Mouse (Mus musculus) brain, embryonic 14.5 days (tissue): Measurements from ENCODE around the gene Gm5148. TPM values are rescaled to one million over a fixed set of nuclear protein-coding genes. Genes with fewer than 3 reads are reported as not detected.

Experiments used
- DNase-seq: peaks from one replicate; pipeline ENCODE4 v3.0.0-alpha.2; 2011; ENCODE audit warnings: low read depth
- CTCF ChIP-seq: fragments of 200-500 bp; IDR thresholded peaks from 2 replicates; pipeline ENCODE4 v1.5.1; 2012; ENCODE audit warnings: inconsistent platforms, mild to moderate bottlenecking, moderate library complexity, borderline replicate concordance; ENCODE audit not compliant: insufficient read depth, insufficient read length; ENCODE audit errors: extremely low read depth
- POLR2A ChIP-seq: fragments of 200-500 bp; IDR thresholded peaks from 2 replicates; pipeline ENCODE4 v1.6.1; 2012; ENCODE audit warnings: mild to moderate bottlenecking, inconsistent platforms, borderline replicate concordance; ENCODE audit not compliant: poor library complexity, insufficient read depth, insufficient read length, severe bottlenecking; ENCODE audit errors: extremely low read depth
- polyA plus RNA-seq: library from polyadenylated mRNA; depleted of rRNA; stranded (reverse); fragments of >200 nt; gene quantifications from 2 replicates; pipeline ENCODE4 v1.2.3, GENCODE M21; 2012

Gm5148 gene
- polyA plus RNA-seq, 1 experiment = 12.4 TPM

DNA sequence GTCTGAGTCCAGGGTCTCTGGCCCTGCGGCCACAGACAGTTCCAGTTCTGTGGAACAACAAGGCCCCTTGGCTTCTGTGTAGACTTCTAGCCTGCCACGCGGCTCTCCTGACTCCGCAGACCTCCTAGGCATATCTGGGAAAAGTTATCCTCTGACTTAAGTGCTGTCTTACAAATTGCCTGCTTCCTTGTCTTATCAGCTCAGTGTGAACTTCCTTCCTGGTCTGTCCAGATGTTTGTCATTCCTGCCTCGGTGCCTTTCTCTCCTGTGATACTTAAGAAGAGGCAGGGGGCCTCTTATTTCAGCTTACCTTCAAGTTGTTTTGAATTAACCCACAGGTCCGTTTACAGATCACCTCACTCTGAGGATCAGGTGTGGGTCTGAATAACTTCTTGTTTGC lies 18.9 kb downstream of the Gm5148 start:
- TF ChIP-seq CTCF = no peak
- DNase-seq = no peak

DNA sequence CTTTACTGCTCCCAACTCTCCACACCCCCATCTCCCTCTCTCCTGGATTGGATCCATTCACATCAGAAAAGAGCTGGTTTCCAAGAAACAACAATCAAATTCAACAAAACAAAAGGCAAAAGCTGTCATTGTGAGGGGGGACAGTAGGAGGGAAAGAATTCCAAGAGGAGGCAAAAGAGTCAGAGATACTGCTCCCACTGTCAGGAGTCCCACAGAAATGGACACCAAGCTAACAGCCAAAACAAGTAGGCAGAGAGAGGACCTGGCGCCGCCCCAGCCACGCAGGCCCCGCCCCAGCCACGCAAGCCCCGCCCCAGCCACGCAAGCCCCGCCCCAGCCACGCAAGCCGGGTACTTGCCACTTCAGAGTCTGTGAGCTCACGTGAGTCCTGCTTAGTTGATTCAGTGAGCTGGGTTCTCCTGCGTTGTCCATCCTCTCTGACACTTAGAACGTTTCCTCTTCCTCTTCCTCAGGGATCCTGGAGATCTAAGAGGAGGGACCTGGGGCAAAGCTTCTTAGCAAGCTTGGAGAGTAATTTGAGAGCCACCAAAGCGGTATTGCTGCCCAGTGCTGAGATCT lies 19.5 kb downstream of the Gm5148 start:
- TF ChIP-seq POLR2A = no peak
- TF ChIP-seq CTCF = no peak
- DNase-seq = no peak

DNA sequence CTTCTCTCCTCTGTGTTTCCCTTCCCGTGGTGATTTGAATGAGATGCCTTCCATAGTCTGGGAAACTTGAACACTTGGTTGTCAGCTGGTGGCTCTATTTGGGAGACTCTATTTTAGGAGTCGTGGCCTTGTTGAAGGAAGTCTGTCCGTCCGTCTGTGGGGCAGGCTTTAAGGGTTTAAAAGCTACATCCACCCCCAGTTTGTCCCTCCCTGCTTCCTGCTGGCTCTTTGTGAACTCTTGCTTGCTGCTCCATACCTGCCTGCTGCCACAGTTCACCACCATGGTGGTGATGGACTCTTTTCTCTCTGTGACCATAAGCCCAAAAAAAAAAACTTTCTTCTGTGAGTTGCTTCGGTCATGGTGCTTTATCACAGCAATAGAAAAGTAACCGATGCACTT lies 21.2 kb downstream of the Gm5148 start:
- TF ChIP-seq POLR2A = no peak
- TF ChIP-seq CTCF = no peak
- DNase-seq = no peak

DNA sequence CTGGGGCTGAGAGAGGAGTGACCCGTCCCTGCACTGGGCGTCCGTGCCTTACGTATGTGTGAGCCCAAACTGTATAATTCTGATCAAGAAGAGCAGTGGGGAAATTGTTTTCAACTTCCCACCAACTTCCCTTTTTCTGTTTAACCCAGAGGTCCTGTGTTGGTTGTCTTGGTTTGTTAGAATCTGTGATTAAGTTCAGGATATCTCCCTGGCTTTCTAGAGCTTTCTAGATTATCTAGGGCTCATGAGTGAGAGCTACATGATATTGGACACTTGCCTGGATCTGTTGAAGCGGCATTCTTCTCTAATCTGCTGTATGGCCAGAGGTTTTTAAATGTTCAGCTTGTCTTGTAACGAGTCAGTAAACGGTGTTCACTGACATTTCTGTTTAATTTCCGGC lies 30.7 kb downstream of the Gm5148 start:
- DNase-seq = no peak
- TF ChIP-seq CTCF = no peak
- TF ChIP-seq POLR2A = no peak

DNA sequence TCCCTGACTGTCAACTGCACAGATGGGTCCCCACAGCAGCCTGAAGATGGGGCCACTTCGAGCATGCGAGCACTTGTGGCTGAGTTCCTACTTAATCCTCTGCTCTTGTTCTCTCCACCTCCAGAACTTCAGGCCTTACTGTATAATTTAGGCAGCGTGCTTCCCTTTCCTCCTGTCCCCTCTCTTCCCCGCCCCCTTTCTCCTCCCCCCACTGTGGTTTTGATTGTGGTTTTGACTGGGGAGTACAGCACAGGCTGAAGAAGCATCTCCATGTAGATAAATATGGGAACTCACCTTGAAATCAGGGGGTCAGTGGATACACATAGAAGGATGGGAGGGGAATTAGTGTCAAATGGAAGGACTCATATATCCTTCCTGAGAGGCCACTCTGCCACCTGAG lies 31.3 kb downstream of the Gm5148 start:
- TF ChIP-seq CTCF (no peak), POLR2A (no peak)

DNA sequence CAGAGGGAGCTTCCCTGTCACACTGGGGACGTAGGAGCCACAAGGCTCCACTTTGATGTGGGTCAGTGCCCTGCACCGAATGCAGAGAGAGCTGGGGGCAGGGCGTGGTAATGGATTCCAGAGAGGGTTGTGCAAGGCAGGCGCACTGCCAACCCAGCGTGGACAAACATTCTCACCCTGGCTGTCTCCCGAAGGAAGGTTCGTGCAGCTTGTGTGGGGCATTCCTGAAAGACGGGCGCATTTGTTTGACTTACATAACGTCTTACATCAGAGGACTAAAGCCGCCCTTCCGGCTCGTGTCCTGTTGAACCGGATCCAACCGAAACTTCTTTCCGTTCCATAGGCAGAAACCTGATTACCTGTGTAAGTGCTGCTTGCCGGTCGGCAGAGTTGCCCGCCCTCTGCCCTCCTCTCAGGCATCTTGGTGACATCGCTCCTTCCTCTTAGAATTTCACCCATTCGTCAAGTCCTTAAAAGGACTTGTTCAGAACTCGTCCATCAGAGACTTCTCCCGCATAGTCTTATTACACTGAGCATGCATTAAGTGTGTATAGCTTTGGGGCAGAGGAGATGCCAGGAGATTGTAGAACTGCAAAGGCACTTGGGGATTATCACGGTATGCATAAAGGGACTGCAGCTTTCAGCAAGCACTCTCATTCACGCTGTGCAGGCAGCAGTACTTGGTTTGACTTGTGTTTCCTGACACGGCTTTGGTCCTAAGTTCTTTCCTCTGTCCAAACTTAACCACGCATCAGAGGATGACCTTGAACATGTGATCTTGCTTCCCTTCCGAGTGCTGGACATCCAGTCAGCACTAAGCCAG lies 36.9 kb downstream of the Gm5148 start:
- peak; percentile 55 for DNase-seq

More for the DNA sequence above, 31.3 kb downstream of the Gm5148 start:
- no peak for DNase-seq

DNA sequence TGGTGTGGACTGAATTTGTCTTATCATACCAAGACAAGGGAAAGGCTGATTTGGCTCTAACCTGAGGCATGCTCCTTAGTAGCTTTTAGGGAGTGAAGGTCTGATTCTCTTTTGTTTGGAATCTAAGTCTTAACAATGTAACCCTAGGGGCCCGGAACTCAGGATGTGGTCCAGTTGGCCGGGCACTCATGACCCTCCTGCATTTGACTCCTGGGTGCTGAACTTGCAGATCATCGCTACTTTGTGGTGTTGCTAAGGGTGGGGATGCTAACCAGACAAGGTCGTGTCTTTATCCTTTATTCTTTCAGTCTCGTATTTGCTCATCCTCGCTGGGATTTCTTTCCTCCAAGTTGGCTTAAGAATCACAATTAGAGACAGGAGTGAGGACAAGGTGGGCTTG lies 37.5 kb downstream of the Gm5148 start:
- no peak for DNase-seq
- TF ChIP-seq POLR2A (no peak), CTCF (no peak)

More for the DNA sequence above, 36.9 kb downstream of the Gm5148 start:
- no peak for TF ChIP-seq POLR2A
- no peak for TF ChIP-seq CTCF

DNA sequence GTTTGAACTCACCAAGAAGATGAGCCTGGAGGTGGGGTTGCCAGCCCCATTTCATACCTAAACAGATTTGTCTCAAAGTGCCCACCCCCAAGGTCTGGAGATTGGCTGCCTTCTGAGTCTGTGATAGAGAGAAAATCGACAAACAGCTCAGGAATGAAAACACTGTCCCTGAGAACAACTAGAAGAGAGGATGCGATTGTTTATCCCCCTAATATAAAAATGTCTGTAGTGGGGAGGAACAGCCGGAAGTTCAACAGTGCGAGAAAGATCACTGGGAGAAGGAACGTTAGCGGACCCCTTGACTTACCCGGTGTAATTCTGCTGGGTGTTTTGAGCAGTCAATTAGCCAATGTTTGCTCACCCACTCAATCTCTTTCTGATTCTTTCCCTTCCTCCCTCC lies 38.1 kb downstream of the Gm5148 start:
- no peak for TF ChIP-seq CTCF
- no peak for TF ChIP-seq POLR2A
- DNase-seq = no peak

DNA sequence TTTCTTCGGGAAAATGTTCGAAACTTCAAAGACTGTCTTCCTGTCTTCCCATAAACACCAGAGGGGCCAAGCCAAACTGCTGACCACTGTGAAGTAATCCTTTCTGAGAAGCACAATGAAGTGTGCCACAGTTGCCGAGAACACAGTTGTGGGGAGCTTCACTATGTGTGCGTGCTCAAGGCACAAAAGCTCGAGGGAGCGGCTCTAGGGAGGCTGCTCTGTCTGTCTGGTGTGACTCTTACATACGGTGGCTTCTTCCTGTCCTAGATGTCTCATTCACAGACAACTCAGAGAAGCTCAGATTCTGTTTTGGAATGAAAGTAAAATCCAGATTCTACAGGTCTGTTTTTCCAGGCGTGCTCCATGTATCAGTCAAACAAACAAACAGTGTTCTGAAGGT lies 48.0 kb downstream of the Gm5148 start:
- TF ChIP-seq POLR2A (no peak), CTCF (no peak)
- DNase-seq = no peak

DNA sequence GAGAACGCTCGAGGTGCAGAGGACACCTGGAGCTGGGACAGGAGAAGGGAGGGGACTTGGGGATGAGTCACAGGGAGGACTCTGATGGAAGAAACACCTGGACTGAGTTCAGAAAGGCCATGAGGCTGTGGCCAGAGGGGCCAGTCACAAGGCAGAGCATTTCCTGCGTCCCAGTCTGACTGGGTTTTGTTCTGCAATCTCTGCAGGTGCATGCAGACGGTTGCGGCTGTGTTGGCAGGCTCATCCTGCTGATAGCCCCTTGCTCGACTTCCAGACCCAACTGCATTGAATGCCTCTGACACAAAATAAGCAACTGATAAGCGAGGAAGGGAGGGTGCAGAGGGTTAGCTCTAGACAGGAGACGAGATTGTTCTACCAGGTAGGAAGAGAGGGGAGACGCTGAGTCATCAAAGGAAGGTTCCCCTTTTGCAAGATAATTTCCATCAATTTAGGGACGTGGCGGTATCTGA lies 49.2 kb downstream of the Gm5148 start:
- no peak for DNase-seq
- no peak for TF ChIP-seq CTCF
- TF ChIP-seq POLR2A = no peak

DNA sequence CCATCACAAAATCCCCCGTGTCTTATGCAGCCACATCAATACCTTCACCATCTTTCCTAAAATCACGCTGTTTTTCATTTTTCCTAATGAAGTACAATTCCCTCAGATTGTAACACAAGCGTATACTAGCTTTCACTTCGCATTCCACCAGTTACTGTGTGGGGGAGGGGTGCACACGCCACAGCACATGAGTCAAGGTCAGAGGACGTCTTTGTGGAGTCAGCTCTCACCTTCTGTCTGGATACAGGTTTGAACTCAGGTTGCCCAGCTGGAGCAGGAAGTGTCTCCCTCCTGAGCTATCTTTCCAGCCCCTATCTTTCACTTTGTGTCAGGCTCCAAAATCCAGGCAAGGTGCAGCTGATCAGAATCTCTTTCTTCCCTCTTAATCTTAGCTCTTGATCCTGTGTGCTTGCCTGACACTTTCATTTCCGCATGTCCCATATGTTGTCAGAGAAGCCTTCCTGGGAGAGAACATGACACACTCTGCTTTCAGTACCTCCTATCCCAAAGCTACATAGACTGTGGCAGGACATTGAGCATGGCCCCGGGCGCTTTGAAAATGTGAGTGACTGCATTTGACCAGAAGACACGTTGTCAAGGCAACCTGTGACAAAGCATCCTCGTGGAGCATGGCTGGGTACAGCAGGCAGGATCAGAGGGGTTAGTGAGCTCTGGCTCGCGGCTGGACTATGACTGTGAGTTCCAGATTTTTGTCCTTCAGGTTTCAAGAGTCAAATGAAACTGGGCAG lies 50.6 kb downstream of the Gm5148 start:
- DNase-seq = peak; percentile 71
- TF ChIP-seq CTCF = no peak

DNA sequence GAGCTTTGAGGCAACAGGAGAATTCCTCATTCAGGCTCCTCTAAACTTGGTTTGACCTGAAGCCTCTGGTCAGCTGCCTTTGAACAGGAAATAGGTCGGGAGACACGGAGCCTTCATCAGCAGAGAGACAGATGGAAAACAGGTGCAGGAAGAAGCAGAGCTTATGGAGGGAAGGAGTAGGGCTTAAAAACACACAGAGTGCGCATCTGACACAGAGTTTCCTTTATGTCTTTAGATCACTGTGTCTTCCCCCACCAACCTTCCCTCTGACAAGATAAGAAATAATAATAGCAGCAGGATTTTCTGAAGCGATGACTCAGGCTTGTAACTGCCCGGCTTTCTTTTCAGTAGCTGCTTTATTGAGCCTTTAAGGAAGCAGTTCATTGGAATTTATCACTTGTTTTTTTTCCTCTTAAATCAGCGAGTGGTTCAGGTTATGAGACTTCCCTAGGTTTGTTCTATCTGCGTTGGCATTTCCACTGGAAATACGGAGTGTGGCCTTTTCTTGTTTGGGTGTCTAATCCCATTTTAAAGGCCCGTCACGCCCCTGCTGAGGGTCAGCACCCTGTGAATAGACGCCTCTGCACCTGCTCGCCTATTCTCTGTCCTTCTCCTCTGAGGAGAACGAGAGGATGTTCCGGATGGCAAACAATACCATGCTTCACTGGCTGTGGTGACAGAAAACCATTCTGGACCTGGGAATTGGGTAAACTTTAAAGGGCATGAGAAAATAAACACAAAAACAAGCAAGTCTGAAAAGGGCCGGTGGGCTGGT lies 51.8 kb downstream of the Gm5148 start:
- TF ChIP-seq POLR2A = no peak
- no peak for TF ChIP-seq CTCF
- peak; percentile 40 for DNase-seq
